In the genomic region with DNA sequence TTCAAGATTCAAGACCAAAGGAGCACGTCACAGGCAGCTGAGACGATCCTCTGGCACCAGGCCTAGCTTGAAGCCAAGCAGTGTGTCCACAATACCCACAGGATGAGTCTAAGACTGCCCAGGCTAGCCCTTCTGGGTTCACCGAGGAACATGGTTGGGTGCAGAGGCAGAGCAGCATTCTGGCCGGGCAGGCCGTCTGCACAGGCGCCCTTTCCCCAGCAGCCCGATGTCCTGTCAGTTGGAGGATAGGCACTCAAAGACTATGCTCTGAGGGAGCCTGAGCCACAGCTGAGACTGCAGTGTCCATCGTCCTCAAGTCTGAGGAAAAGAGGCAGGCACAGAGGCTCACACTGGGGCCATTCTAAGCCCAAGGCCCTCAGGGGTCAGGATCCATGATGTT, we compare ENCODE assay signal across 17 mouse cellular contexts. TPM values are rescaled to one million over a fixed set of nuclear protein-coding genes. Genes with fewer than 3 reads are reported as not detected.
DNase-seq lines count a peak whose midpoint lies in the region; ATAC-seq lines count a peak whose summit lies in the region.
"Had no signal": no experiment of that assay in that cellular context is flagged by ENCODE, and none has a peak within 500 bp of the region (broad histone marks: within the 10 kb centered on the region; RNA-seq: fewer than 3 reads in every experiment).

No protein-coding gene starts in this region.

- peaks cover 18% of the 10 kb centered on the region for H3K36me3 ChIP-seq in midbrain, embryonic 11.5 days (ENCODE audit: control insufficient read depth, insufficient read depth, low read length)
- H3K36me3 ChIP-seq in midbrain, embryonic 15.5 days (replicated peaks): peaks cover 40% of the 10 kb centered on the region

- no peaks in the 10 kb centered on the region for H3K4me1 ChIP-seq in midbrain, embryonic 11.5 days (ENCODE audit: control insufficient read depth, insufficient read depth, low read length)
- no peaks in the 10 kb centered on the region for H3K4me1 ChIP-seq in midbrain, embryonic 15.5 days

- H3K27ac ChIP-seq in midbrain, embryonic 11.5 days (ENCODE audit: low read depth, low read length): no peak overlapping the region
- no peak overlapping the region for H3K27ac ChIP-seq in midbrain, embryonic 15.5 days

- no peak for ATAC-seq in midbrain, embryonic 11.5 days (ENCODE audit: low FRiP score)
- no peak for ATAC-seq in midbrain, embryonic 15.5 days (replicated peaks)
- ATAC-seq: activated CD4-positive, CD25-positive, alpha-beta regulatory T cell, adult 4 months; CD4-positive, CD25-positive, alpha-beta regulatory T cell, adult 4 months; Patski had no signal

- peak; percentile 90 for DNase-seq in heart, adult 11 months
- DNase-seq in heart, adult 9 months (ENCODE audit: low spot score in 2 of 2): no peak
- DNase-seq in midbrain, embryonic 11.5 days (ENCODE audit: low spot score, missing footprints): peak; percentile 33
- DNase-seq: adrenal gland, adult 2 months; adrenal gland, adult 8-10 months; adrenal gland, postnatal 25 days; adrenal gland, postnatal 36 days; B cell, adult 2 months; cerebellum, adult 11 months; cerebellum, adult 11-12 months; cerebellum, adult 18-20 months had no signal

- H3K9ac ChIP-seq in midbrain, embryonic 11.5 days (ENCODE audit: low read length): no peak overlapping the region
- no peak overlapping the region for H3K9ac ChIP-seq in midbrain, embryonic 15.5 days

- WGBS in midbrain, embryonic 11.5 days: 92% methylated on average over 8 of the region's 8 CpGs
- 88% methylated on average over 8 of the region's 8 CpGs for WGBS in midbrain, embryonic 15.5 days

- H3K4me2 ChIP-seq in midbrain, embryonic 11.5 days: no peak overlapping the region
- H3K4me2 ChIP-seq in midbrain, embryonic 15.5 days: no peak overlapping the region

- H3K9me3 ChIP-seq in midbrain, embryonic 11.5 days (ENCODE audit: control insufficient read depth, low read length): no peaks in the 10 kb centered on the region
- no peaks in the 10 kb centered on the region for H3K9me3 ChIP-seq in midbrain, embryonic 15.5 days
- H3K9me3 ChIP-seq: G1E had no signal

- H3K27me3 ChIP-seq in midbrain, embryonic 11.5 days (ENCODE audit: control insufficient read depth, insufficient read depth, low read length): no peaks in the 10 kb centered on the region
- H3K27me3 ChIP-seq in midbrain, embryonic 15.5 days (replicated peaks): no peaks in the 10 kb centered on the region
- H3K27me3 ChIP-seq: CH12.LX, Patski had no signal

- no peak overlapping the region for H3K4me3 ChIP-seq in midbrain, embryonic 11.5 days (ENCODE audit: low read depth, low read length)
- H3K4me3 ChIP-seq in midbrain, embryonic 15.5 days: no peak overlapping the region

RNA-seq across cellular contexts. Expression of gene Tspo, which starts 16.2 kb away (rescaled TPM):
- polyA plus RNA-seq in midbrain, embryonic 11.5 days (2014; fragmentation: Nextera tagmentation; extraction: Ambion mirVana): 25.0 and 27.8 TPM in 2 replicates
- 8.1 and 12.0 TPM in 2 replicates for polyA plus RNA-seq in midbrain, embryonic 15.5 days (2015; fragmentation: Nextera tagmentation; extraction: Ambion mirVana)

RNA-seq across cellular contexts. Expression of gene Mcat, which starts 16.4 kb away (rescaled TPM):
- polyA plus RNA-seq in midbrain, embryonic 11.5 days (2014; fragmentation: Nextera tagmentation; extraction: Ambion mirVana): 36.6 and 39.1 TPM in 2 replicates
- 32.0 and 33.5 TPM in 2 replicates for polyA plus RNA-seq in midbrain, embryonic 15.5 days (2015; fragmentation: Nextera tagmentation; extraction: Ambion mirVana)

RNA-seq across cellular contexts. Expression of gene Bik, which starts 20.5 kb away (rescaled TPM):
- polyA plus RNA-seq in midbrain, embryonic 11.5 days (2014; fragmentation: Nextera tagmentation; extraction: Ambion mirVana): 2.3 and 2.8 TPM in 2 replicates
- polyA plus RNA-seq in midbrain, embryonic 15.5 days (2015; fragmentation: Nextera tagmentation; extraction: Ambion mirVana): 0.30 and 0.56 TPM in 2 replicates
- polyA plus RNA-seq: G1E had no signal

RNA-seq across cellular contexts. Expression of gene Ttll1, which starts 36.5 kb away (rescaled TPM):
- polyA plus RNA-seq in midbrain, embryonic 11.5 days (2014; fragmentation: Nextera tagmentation; extraction: Ambion mirVana): 32.2 and 34.6 TPM in 2 replicates
- polyA plus RNA-seq in midbrain, embryonic 15.5 days (2015; fragmentation: Nextera tagmentation; extraction: Ambion mirVana): 123 and 125 TPM in 2 replicates

RNA-seq across cellular contexts. Expression of gene Ttll12, which starts 47.8 kb away (rescaled TPM):
- 46.5 and 46.9 TPM in 2 replicates for polyA plus RNA-seq in midbrain, embryonic 11.5 days (2014; fragmentation: Nextera tagmentation; extraction: Ambion mirVana)
- 47.2 and 50.9 TPM in 2 replicates for polyA plus RNA-seq in midbrain, embryonic 15.5 days (2015; fragmentation: Nextera tagmentation; extraction: Ambion mirVana)

Comparison
In these comparisons a context has a peak if more than half of its experiments do, and no peak if none do; other contexts are left out.
1. DNase-seq: peak in heart, adult 11 months (single experiment) and midbrain, embryonic 11.5 days (single experiment); none in heart, adult 9 months (0 of 2).